Mouse (Mus musculus): ENCODE results near the gene S100a5.

DNA sequence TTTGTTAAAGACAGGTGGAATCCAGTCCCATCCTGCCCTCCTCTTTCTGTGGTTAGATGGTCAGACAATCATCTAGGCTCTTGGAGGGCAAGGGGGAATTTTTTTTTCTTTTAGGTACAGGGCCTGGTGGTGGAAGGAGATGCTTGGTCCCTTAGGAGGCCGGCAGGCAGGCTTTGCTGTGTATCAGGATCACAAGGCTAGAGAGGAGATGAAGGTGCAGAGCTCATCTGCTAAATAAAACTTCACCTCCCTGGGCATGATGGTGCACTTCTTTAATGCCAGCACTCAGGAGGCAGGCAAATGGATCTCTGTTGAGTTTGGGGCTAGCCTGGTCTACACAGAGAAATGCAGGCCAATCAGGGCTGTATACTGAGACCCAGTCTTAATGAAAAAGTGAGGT lies 7.6 kb downstream of the S100a5 start:
- no peak for TF ChIP-seq CTCF (IDR thresholded peaks at IDR 0.05; ENCODE audit: low read depth)
- no peak for TF ChIP-seq EP300 (optimal IDR thresholded peaks at IDR 0.05)

Measured in stomach, postnatal 0 days (tissue).